ENCODE assay signal across 5 mouse cellular contexts in the genomic region with DNA sequence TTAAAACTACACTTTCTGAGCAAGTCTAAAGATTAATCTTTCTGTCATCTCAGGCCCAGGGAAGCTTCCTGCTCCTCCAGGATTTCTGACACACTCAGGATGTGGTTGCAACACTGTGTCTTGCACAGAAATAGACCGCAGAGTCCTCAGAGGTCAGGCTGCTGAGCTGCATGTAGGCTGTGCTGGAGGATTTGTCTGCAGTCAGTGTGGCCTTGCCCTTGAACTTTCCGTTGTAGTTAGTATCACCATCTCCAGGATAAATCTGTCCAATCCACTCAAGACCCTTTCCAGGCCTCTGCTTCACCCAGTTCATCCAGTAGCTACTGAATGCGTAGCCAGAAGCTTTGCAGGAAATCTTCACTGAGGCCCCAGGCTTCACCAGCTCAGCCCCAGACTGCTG.
A peak's percentile ranks its signal among the peaks of the same experiment; 100 is the strongest.
DNase-seq lines count a peak whose midpoint lies in the region; ATAC-seq lines count a peak whose summit lies in the region.
"Not testable (repeated sequence)": the region's sequence is repeated elsewhere in the genome, so short reads cannot be mapped to it uniquely, and the experiment has no call there.

No protein-coding gene starts in this region.

- ATAC-seq in common myeloid progenitor, adult 5-6 weeks (replicated peaks; ENCODE audit: low read depth, poor library complexity, severe bottlenecking) = peak; percentile 36; the same call in 1 of the 2 replicates

- H3K27ac ChIP-seq in macrophage = peak overlapping the region; percentile 52

- DNase-seq in 416B (ENCODE audit: low read depth) = peak; percentile 32
- DNase-seq in adrenal gland, adult 2 months = peak; percentile 56
- peak; percentile 4 for DNase-seq in adrenal gland, postnatal 14 days

- H3K36me3 ChIP-seq in macrophage (ENCODE audit: inconsistent target) = not testable (repeated sequence)

- H3K79me2 ChIP-seq in macrophage (ENCODE audit: inconsistent target) = not testable (repeated sequence)

- WGBS in macrophage (ENCODE audit: missing documents) = 30% methylated on average over 3 of the region's 3 CpGs

- not testable (repeated sequence) for H3K4me3 ChIP-seq in macrophage (ENCODE audit: inconsistent target)

Comparison
In these comparisons a context has a peak if more than half of its experiments do, and no peak if none do; other contexts are left out.
1. DNase-seq: peak in every context shown above with its lines; median percentile 56 in adrenal gland, adult 2 months; 32 in 416B; 4 in adrenal gland, postnatal 14 days.